Mouse (Mus musculus) stomach, embryonic 16.5 days (tissue): Measurements from ENCODE around the gene Xiap. TPM values are rescaled to one million over a fixed set of nuclear protein-coding genes. Genes with fewer than 3 reads are reported as not detected.
A peak's percentile ranks its signal among the peaks of the same experiment; 100 is the strongest.

Experiments used
- ATAC-seq: fragments of 200-750 bp; cut with Nextera tagmentation; 2 replicates; pipeline ENCODE4 v1.8.0; 2017; ENCODE audit warnings: moderate number of reproducible peaks, moderate TSS enrichment; ENCODE audit not compliant: insufficient read depth, low FRiP score
- H3K27ac ChIP-seq: fragments of 300-500 bp; sonication (generic); 2 replicates; pipeline ENCODE4 v1.5.1; 2014; ENCODE audit warnings: low read length
- H3K27me3 ChIP-seq: fragments of 300-500 bp; sonication (generic); 2 replicates; pipeline ENCODE4 v1.6.1; 2014; ENCODE audit warnings: low read length, control low read depth, mixed read lengths; ENCODE audit not compliant: control insufficient read depth, insufficient read depth
- H3K36me3 ChIP-seq: fragments of 300-500 bp; sonication (generic); 2 replicates; pipeline ENCODE4 v1.6.1; 2014; ENCODE audit warnings: low read length; ENCODE audit not compliant: control insufficient read depth, insufficient read depth
- H3K4me1 ChIP-seq: fragments of 300-500 bp; sonication (generic); 2 replicates; pipeline ENCODE4 v1.6.1; 2014; ENCODE audit warnings: low read length, control low read depth, mixed read lengths; ENCODE audit not compliant: control insufficient read depth, insufficient read depth
- H3K4me2 ChIP-seq: fragments of 300-500 bp; sonication (generic); 2 replicates; pipeline ENCODE4 v1.6.1; 2014; ENCODE audit warnings: low read depth, low read length, mixed read lengths
- H3K4me3 ChIP-seq: fragments of 300-500 bp; sonication (generic); replicated peaks from 2 replicates; pipeline ENCODE4 v1.5.1; 2014; ENCODE audit warnings: mild to moderate bottlenecking, low read length
- H3K9ac ChIP-seq: fragments of 300-500 bp; sonication (generic); 2 replicates; pipeline ENCODE4 v1.6.1; 2014; ENCODE audit warnings: low read length
- H3K9me3 ChIP-seq: fragments of 300-500 bp; sonication (generic); replicated peaks from 2 replicates; pipeline ENCODE4 v1.6.1; 2016; ENCODE audit warnings: low read length, control low read depth; ENCODE audit not compliant: control insufficient read depth
- WGBS: fragments of 180-500 bp; shearing (Covaris S2); extraction: QIAGEN DNeasy Blood & Tissue Kit; methylation state at CpG from one replicate; pipeline ENCODE4 v1.1.7; 2014; 5-methylcytosine and 5-hydroxymethylcytosine counted together
- polyA plus RNA-seq: library from polyadenylated mRNA; unstranded; fragments of >200 nt; fragmentation: Nextera tagmentation; extraction: Ambion mirVana; gene quantifications from 2 replicates; pipeline ENCODE4 v1.2.1, GENCODE M21; 2015

Xiap gene
- polyA plus RNA-seq, 1 experiment from 2014 or later = 12.3 TPM

GRCm38 (mm10) chrX:42151903-42152369 lies 92.5 kb downstream of the Xiap start:
- H3K9ac ChIP-seq = peak overlapping the region; percentile 77
- H3K4me1 ChIP-seq = no peaks in the 10 kb centered on the region
- H3K27me3 ChIP-seq = no peaks in the 10 kb centered on the region
- H3K4me3 ChIP-seq = peak overlapping the region; percentile 62
- no peaks in the 10 kb centered on the region for H3K9me3 ChIP-seq
- peak overlapping the region; percentile 99 for H3K27ac ChIP-seq
- ATAC-seq = peak; percentile 77
- H3K36me3 ChIP-seq = no peaks in the 10 kb centered on the region
- 7% methylated on average over 17 of the region's 17 CpGs for WGBS
- H3K4me2 ChIP-seq = peak overlapping the region; percentile 65

- no peaks in the 10 kb centered on the region for H3K4me1 ChIP-seq
- peak overlapping the region; percentile 65 for H3K4me2 ChIP-seq
- no peak overlapping the region for H3K27ac ChIP-seq
- no peaks in the 10 kb centered on the region for H3K27me3 ChIP-seq
- H3K4me3 ChIP-seq = peak overlapping the region; percentile 62
- no peaks in the 10 kb centered on the region for H3K9me3 ChIP-seq
- H3K9ac ChIP-seq = no peak overlapping the region
- 21% methylated on average over 4 of the region's 4 CpGs for WGBS
- no peaks in the 10 kb centered on the region for H3K36me3 ChIP-seq
- no peak for ATAC-seq
Measured at GRCm38 (mm10) chrX:42153056-42153455, 93.6 kb downstream of the Xiap start.

Other genes starting within 250 kb of the Xiap start
- gene Thoc2, start 139.0 kb upstream of the Xiap start, polyA plus RNA-seq = 67.8 and 71.2 TPM in 2 replicates
- 36.3 and 41.1 TPM in 2 replicates for gene Stag2, start 89.6 kb downstream of the Xiap start, polyA plus RNA-seq